Mouse (Mus musculus): ENCODE data around the gene Zmynd8. TPM values are rescaled to one million over a fixed set of nuclear protein-coding genes. Genes with fewer than 3 reads are reported as not detected.

The Zmynd8 gene
- polyA plus RNA-seq, 1 experiment from 2014 or later, result 93.3 TPM

DNA sequence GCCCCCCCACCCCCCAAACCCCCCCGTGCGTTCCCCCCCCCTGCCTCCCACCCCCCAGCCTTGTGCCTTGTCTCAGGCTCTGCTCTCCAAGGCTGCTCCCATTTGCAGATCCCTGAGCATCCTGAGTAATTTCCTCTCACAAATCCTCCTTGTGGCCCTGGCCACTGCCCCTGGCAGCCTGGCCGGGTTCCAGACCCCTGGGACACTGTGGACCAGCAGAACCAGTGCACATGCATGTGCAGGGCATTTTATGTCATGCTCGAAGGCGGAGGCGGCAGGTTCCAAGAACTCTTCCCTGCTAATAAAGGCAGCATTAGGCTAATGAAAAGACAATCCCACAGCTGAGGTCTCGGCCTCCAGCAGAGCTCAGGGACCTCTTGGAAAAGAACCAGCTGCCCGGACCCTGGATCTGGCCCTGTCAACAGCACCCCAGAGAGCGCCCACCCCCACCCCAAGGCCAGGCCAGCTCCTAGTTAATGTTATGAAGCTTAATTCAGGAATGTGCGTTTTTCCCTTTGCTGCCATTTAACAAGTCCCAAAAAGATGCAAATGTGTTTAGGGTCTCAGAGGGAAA is 129.4 kb downstream of the Zmynd8 start:
- no peaks in the 10 kb centered on the region for H3K27me3 ChIP-seq (replicated peaks)
- H3K9ac ChIP-seq, result no peak overlapping the region
- H3K36me3 ChIP-seq (replicated peaks), result no peaks in the 10 kb centered on the region
- H3K4me2 ChIP-seq, result no peak overlapping the region
- no peaks in the 10 kb centered on the region for H3K9me3 ChIP-seq
- no peak overlapping the region for H3K4me3 ChIP-seq
- 0 out of 2 replicates have a peak overlapping the region, but pooled peaks have one; percentile 42 for H3K27ac ChIP-seq
- WGBS, result 19% methylated on average over 10 of the region's 10 CpGs
- ATAC-seq (replicated peaks), result 0 out of 2 replicates have a peak, but pooled peaks have one; percentile 48
- peaks cover 10% of the 10 kb centered on the region for H3K4me1 ChIP-seq

DNA sequence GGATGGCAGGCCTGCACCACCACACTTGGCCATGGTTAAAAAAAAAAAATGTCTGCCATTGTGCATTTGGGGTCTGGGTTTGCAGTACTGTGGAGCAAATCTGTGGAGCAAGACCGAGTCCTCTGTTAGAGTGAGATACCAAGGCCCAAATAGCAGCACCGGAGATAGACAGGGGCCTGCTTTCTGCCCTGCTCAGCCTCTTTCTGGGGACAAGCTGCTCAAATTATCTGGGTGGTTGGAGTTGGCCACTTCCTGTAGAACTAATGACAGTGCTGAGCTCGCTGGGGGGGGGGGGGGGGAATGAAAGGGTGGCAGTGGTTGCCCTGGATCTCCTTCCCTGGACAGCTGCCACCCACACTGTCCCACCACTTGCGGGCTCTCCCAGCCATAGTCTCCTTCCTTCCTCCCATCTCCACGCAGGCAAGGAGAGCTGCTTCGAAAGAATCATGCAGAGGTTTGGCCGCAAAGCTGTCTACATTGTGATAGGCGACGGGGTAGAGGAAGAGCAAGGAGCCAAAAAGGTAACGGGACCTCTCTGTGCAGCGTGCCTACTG is 129.9 kb downstream of the Zmynd8 start:
- H3K27me3 ChIP-seq (replicated peaks), result no peaks in the 10 kb centered on the region
- no peaks in the 10 kb centered on the region for H3K9me3 ChIP-seq
- H3K36me3 ChIP-seq (replicated peaks), result no peaks in the 10 kb centered on the region
- peaks cover 10% of the 10 kb centered on the region for H3K4me1 ChIP-seq
- no peak overlapping the region for H3K4me3 ChIP-seq
- H3K27ac ChIP-seq, result 0 out of 2 replicates have a peak overlapping the region, but pooled peaks have one; percentile 42
- no peak for ATAC-seq (replicated peaks)
- WGBS, result 38% methylated on average over 11 of the region's 11 CpGs
- no peak overlapping the region for H3K9ac ChIP-seq
- no peak overlapping the region for H3K4me2 ChIP-seq

DNA sequence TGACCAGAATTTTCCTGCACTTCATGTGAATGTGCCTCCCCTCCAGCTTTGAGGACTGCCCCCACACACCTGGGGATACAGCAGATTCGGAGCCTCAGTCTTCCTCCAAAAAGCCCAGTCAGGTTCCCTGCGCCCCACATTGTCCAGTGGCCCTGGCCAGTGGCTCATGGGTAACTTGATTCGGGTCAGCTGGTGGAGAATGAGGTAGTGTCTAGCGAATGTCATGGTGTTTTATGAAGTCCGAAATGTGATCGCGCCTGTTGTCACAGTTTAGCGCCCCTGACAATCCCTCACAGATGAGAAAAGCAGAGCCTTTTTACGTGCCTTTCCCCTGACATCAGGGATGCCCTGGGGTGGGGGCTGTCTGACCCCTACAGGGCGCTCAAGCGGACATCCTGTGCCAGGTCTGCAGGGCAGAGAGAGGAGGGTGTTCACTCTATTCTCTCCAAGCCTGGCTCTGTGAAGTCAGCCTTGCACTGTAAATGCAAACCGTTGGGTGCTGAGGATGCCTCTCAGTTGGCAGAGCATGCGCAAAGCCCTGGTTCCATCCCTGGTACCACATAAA is 139.3 kb downstream of the Zmynd8 start:
- no peak overlapping the region for H3K4me3 ChIP-seq
- no peak overlapping the region for H3K9ac ChIP-seq
- WGBS, result 82% methylated on average over 13 of the region's 13 CpGs
- no peak overlapping the region for H3K27ac ChIP-seq
- H3K9me3 ChIP-seq, result no peaks in the 10 kb centered on the region
- H3K4me2 ChIP-seq, result no peak overlapping the region
- ATAC-seq (replicated peaks), result no peak
- H3K36me3 ChIP-seq (replicated peaks), result no peaks in the 10 kb centered on the region
- no peaks in the 10 kb centered on the region for H3K27me3 ChIP-seq (replicated peaks)
- H3K4me1 ChIP-seq, result peaks cover 12% of the 10 kb centered on the region; the same call in 1 of the 2 replicates

DNA sequence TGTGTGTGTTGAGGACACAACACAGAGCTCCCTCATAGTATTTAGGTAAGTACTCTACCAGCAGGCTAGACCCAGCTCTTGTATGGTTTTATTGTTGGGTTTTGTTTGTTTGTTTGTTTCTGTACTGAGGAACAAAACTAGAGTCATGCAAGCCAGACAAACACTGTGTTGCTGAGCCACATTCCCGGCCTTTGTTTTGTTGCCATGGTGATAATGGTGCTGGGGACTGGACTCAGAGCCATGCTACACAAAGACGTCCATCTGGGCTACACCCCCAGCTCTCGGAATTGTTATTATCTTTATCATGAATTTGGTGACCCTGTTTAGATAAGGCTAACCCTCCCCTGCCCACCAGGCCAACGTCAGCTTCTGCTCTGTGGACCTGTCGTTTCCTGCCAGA is 140.3 kb downstream of the Zmynd8 start:
- ATAC-seq (replicated peaks), result peak; percentile 79
- 13% methylated on average over 5 of the region's 5 CpGs for WGBS
- Histone ChIP-seq H3K9me3 (no peaks in the 10 kb centered on the region), H3K4me3 (no peak overlapping the region), H3K9ac (no peak overlapping the region), H3K27me3 (replicated peaks) (no peaks in the 10 kb centered on the region), H3K4me2 (no peak overlapping the region), H3K4me1 (peaks cover 12% of the 10 kb centered on the region; the same call in 1 of the 2 replicates), H3K27ac (no peak overlapping the region), H3K36me3 (replicated peaks) (no peaks in the 10 kb centered on the region)

DNA sequence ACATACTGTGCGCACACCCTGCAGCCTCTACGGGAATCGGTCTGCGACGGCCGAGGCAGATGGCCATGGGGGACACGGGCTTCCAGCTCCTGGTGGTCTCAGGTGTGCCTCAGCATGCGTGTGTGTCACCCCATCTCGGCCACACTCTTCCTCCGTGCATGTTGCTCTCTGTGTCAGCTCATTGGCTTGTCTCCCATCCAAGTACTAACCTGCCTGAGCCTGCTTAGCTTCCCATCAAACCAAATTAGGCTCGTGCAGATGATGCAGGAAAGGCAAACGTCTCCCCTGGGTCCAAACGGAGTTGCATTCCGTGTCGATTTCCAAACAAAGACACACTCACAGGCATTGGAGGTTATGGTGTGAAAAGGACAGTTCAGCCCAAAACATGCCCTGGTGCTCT is 141.0 kb downstream of the Zmynd8 start:
- H3K27ac ChIP-seq, result peak overlapping the region; percentile 38; the same call in 1 of the 2 replicates
- no peaks in the 10 kb centered on the region for H3K9me3 ChIP-seq
- no peak for ATAC-seq (replicated peaks)
- no peak overlapping the region for H3K4me3 ChIP-seq
- 62% methylated on average over 15 of the region's 15 CpGs for whole genome bisulfite sequencing
- H3K9ac ChIP-seq, result no peak overlapping the region; the same call in 1 of the 2 replicates
- no peaks in the 10 kb centered on the region for H3K36me3 ChIP-seq (replicated peaks)
- peaks cover 12% of the 10 kb centered on the region; the same call in 1 of the 2 replicates for H3K4me1 ChIP-seq
- H3K4me2 ChIP-seq, result no peak overlapping the region
- no peaks in the 10 kb centered on the region for H3K27me3 ChIP-seq (replicated peaks)

DNA sequence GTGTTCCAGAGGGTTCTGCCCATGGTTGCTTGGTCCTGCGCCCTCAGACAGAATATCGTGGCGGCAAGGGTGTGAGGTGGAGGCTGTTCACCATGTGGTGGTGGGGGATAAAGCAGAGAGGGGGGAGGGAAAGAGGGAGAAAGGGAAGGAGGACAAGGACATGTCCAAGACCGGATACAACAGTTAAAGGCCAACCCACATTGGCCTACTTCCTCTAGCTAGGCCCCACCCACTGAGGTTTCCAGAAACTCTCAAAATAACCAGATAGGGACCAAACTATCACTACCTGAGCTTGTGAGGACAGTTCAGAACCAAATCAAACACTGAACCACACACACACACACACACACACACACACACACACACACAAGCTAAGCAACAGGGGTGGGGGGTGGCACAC is 146.1 kb downstream of the Zmynd8 start:
- H3K9me3 ChIP-seq, result no peaks in the 10 kb centered on the region
- ATAC-seq (replicated peaks), result no peak
- H3K4me2 ChIP-seq, result no peak overlapping the region
- no peak overlapping the region for H3K9ac ChIP-seq
- peaks cover 8% of the 10 kb centered on the region; the same call in 1 of the 2 replicates for H3K4me1 ChIP-seq
- no peaks in the 10 kb centered on the region for H3K36me3 ChIP-seq (replicated peaks)
- WGBS, result 94% methylated on average over 4 of the region's 4 CpGs
- H3K27ac ChIP-seq, result no peak overlapping the region
- no peak overlapping the region for H3K4me3 ChIP-seq
- H3K27me3 ChIP-seq (replicated peaks), result no peaks in the 10 kb centered on the region

DNA sequence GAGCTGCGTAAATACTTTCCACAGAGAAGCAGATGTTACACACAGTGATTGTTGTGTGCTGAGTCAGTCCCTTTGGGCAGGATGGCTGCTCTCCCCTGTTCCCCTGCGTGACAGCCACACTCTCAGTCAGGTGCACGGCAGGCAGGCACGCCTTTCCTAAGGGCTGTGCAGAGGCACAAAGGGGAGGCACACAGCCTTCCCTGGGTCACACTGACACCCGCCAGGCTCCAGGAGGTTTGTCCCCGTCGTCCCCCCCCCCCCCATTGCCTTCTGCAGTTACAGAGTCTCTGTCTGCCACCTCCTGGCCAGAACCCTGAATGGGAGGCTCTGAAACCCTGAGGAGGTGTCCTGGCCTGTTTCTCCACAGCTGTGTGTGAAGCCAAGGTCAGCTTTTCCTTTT is 147.7 kb downstream of the Zmynd8 start:
- no peaks in the 10 kb centered on the region for H3K9me3 ChIP-seq
- H3K4me3 ChIP-seq, result no peak overlapping the region
- no peak; the same call in 1 of the 2 replicates for ATAC-seq (replicated peaks)
- H3K4me1 ChIP-seq, result 0 out of 2 replicates have a peak, but pooled peaks cover 7% of the 10 kb centered on the region
- H3K27ac ChIP-seq, result no peak overlapping the region
- H3K36me3 ChIP-seq (replicated peaks), result no peaks in the 10 kb centered on the region
- H3K9ac ChIP-seq, result no peak overlapping the region
- 25% methylated on average over 7 of the region's 7 CpGs for WGBS
- H3K4me2 ChIP-seq, result no peak overlapping the region
- H3K27me3 ChIP-seq (replicated peaks), result no peaks in the 10 kb centered on the region

DNA sequence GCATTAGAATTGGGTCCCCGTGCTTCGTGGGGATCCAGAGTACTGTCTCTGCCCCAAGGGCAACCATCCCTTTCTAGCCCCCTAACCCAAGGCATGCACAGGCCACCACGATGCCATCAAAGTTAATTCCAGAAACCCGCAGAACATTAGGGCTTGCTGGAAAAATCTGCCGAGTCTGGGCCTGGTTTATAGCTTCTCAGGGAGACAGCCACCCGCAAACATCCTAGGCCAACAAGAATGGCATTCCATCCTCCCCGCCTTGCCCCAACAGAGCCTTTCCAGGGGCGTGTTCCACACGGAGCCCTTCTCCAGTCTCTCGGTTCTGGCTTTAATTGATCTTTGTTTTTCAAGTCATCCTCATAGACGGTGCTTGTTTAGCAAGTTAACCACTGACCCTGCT is 150.4 kb downstream of the Zmynd8 start:
- Histone ChIP-seq H3K9ac (no peak overlapping the region), H3K27me3 (replicated peaks) (no peaks in the 10 kb centered on the region), H3K4me3 (no peak overlapping the region), H3K4me1 (peaks cover 13% of the 10 kb centered on the region; the same call in 1 of the 2 replicates), H3K36me3 (replicated peaks) (no peaks in the 10 kb centered on the region), H3K9me3 (no peaks in the 10 kb centered on the region), H3K4me2 (no peak overlapping the region), H3K27ac (no peak overlapping the region)
- 11% methylated on average over 11 of the region's 11 CpGs for WGBS
- ATAC-seq (replicated peaks), result no peak

DNA sequence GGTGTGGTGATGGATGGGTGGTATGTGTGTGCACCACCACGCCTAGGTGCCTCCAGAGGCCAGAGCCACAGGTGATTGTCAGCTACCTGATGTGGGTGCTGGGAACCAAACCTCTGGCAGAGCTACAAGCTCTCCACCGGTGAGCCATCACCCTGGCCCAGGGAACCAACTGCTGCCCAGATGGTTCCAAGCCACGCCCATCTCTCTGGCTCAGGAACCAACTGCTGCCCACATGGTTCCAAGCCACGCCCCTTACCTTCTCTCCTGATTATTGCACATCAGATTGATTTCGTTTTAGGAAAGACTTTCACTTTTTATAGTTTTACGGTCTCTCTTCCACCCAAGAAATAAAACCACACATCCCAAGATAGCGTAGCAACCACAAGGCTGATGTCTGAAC is 150.8 kb downstream of the Zmynd8 start:
- Histone ChIP-seq H3K27me3 (replicated peaks) (no peaks in the 10 kb centered on the region), H3K9me3 (no peaks in the 10 kb centered on the region), H3K9ac (no peak overlapping the region), H3K36me3 (replicated peaks) (no peaks in the 10 kb centered on the region), H3K4me2 (no peak overlapping the region), H3K4me1 (peaks cover 13% of the 10 kb centered on the region; the same call in 1 of the 2 replicates), H3K27ac (no peak overlapping the region), H3K4me3 (no peak overlapping the region)
- ATAC-seq (replicated peaks), result no peak
- 49% methylated on average over 7 of the region's 7 CpGs for WGBS

DNA sequence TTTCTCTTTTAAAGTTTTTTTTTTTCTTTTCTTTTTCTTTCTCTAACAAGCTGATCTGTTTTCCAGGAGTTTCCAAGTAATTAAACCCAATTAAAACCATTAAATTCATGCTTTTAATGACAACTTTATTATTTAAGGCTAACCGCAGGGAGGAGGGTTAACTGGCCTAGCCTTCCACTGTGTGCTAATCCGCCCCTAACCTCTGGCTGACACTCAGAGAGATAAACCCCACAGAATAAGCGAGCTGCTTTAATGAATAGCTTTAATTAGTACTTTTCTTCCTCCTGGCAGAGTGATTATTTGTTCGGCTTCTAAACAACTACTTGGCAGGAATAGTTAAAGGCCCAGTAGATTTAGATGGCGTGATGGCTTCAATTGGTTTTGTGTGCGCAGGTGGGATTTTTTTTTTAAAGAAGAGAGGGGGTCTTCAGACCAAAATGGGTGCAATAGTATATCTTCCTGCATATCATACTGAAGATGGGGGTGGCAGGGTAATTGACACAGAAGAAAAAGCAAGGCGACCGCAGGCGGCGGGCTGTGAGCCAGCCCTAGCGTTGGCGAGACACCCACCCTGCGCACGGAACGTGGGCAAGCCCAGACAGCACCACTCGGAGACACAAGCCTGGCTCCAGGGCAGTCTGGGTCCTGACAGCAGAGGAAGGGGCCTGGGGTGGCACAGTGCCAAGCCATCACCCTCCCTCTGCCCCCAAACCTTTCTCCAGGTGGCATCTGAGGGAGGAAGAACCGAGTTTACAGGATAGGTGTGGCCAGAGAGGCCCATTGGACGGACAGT is 153.3 kb downstream of the Zmynd8 start:
- Histone ChIP-seq H3K27ac (no peak overlapping the region; the same call in 1 of the 2 replicates), H3K4me2 (no peak overlapping the region), H3K27me3 (replicated peaks) (no peaks in the 10 kb centered on the region), H3K9me3 (no peaks in the 10 kb centered on the region), H3K4me3 (no peak overlapping the region), H3K36me3 (replicated peaks) (no peaks in the 10 kb centered on the region), H3K9ac (no peak overlapping the region), H3K4me1 (peaks cover 22% of the 10 kb centered on the region)
- 30% methylated on average over 18 of the region's 18 CpGs for WGBS
- ATAC-seq (replicated peaks), result no peak

DNA sequence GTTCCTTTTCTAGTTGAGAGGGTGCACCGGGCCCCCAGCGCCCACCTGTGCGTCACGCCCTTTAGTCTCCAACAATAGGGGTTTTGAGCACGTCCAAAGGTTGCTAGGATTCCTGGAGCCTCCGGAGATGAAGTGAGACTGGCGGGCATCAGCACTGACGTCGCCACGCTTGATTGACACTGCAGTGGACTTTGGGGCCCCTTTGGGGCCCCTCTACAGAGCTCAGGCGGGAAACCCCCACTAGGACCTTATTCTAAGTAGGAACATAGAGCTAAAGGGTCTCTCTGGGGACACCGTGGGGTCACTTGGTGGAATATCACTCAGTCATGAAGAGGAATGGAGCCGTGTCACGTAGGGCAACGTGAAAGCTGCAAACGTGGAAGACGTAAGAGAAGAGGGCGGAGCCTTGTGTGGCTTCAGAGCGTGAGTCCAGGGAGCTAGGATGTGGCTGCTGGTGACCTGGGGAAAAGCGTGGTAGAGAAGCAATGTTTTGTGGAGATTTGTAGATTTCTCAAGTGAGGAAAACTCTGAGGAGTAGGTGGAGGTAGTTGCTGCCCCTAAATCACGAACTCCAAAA is 156.5 kb downstream of the Zmynd8 start:
- no peak for ATAC-seq (replicated peaks)
- H3K27me3 ChIP-seq (replicated peaks), result no peaks in the 10 kb centered on the region
- H3K4me2 ChIP-seq, result no peak overlapping the region
- H3K4me3 ChIP-seq, result no peak overlapping the region
- H3K27ac ChIP-seq, result no peak overlapping the region
- peaks cover 18% of the 10 kb centered on the region for H3K4me1 ChIP-seq
- 16% methylated on average over 21 of the region's 21 CpGs for WGBS
- no peaks in the 10 kb centered on the region for H3K36me3 ChIP-seq (replicated peaks)
- H3K9ac ChIP-seq, result no peak overlapping the region
- no peaks in the 10 kb centered on the region for H3K9me3 ChIP-seq

DNA sequence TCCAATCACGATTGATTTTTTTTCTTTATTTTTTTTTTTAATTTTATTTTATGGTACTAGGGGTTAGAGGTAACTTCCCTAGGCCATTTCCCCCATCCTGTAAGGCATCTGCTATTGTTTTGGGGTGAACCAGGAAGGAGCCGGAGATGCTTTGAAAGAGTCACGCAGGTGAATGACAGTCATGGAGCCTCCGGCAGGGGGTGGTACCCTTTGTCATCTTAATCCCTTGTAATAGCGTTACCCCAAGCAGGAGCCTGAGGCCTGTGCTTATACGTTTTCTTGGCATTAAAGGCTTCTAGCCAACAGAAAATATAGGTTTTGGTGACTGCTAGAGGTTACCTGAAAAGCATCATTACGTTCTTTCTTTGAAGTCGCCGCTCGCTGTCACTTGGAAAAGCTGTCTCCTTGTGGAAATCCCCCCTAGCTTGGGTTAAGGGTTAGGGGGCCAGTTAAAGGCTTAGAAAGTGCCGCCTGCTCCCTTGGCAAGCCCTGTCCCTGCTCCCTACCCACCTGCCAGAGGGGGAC is 157.2 kb downstream of the Zmynd8 start:
- no peak overlapping the region for H3K27ac ChIP-seq
- H3K27me3 ChIP-seq (replicated peaks), result no peaks in the 10 kb centered on the region
- H3K36me3 ChIP-seq (replicated peaks), result no peaks in the 10 kb centered on the region
- no peak for ATAC-seq (replicated peaks)
- H3K4me1 ChIP-seq, result peaks cover 18% of the 10 kb centered on the region
- WGBS, result 9% methylated on average over 11 of the region's 11 CpGs
- no peak overlapping the region for H3K9ac ChIP-seq
- H3K4me2 ChIP-seq, result no peak overlapping the region
- no peak overlapping the region for H3K4me3 ChIP-seq
- no peaks in the 10 kb centered on the region for H3K9me3 ChIP-seq

Data from midbrain, embryonic 15.5 days (tissue).